Mouse (Mus musculus): ENCODE measurements around the gene Enah.

GRCm38 (mm10) chr1:181960383-181960782 lies 59.4 kb downstream of the Enah start:
- TF ChIP-seq CTCF (IDR thresholded peaks at IDR 0.05; ENCODE audit: low read depth, low read length) = no peak
- no peak for TF ChIP-seq POLR2A (IDR thresholded peaks at IDR 0.05; ENCODE audit: extremely low read depth, insufficient read depth, low read length)
